Mouse (Mus musculus) liver, postnatal 0 days (tissue): ENCODE measurements at regions not wholly inside any gene's neighbourhood (a gene's known extent, or its start where the extent isn't known, plus 50 kb on each side); places are given as distances from the start of the nearest gene placed in this dataset.

Experiments used
- CTCF ChIP-seq: sonication (generic); IDR thresholded peaks from 2 replicates; pipeline ENCODE4 v1.5.1; 2016; ENCODE audit warnings: antibody characterized with exemption, low read depth
- EP300 ChIP-seq: IDR thresholded peaks from 2 replicates; pipeline ENCODE4 v1.6.1; 2016; ENCODE audit warnings: antibody characterized with exemption, low read depth, mild to moderate bottlenecking

DNA sequence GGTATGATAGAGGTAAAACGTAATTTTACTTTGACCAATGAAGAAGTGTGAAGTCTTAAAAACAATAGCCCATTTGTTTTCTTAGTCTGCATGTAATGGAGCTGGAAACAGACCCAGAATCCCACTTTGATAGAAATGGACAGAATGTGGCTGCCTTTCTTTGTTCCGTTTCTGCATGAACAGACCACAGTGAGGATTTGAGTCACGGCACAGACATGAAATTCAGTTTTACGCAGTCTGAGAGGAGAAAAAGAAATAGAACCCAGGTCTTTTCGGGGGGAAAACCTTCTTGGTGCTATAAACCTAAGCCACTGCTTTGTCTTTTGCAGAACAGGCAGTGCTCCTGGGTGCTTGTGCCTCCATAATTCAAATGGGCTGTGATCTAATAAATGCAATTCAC is 673.0 kb upstream of the Nr2f1 start:
- TF ChIP-seq EP300 (no peak), CTCF (no peak)
